Mouse (Mus musculus) MEL (cell line): Measurements from ENCODE around the gene Fgb. TPM values are rescaled to one million over a fixed set of nuclear protein-coding genes. Genes with fewer than 3 reads are reported as not detected.

Source experiments
- DNase-seq: peaks from one replicate; pipeline ENCODE4 v3.0.0; 2011; ENCODE audit warnings: low read depth, low spot score
- H3K27ac ChIP-seq: 2 replicates; pipeline ENCODE4 v1.5.1; 2012; ENCODE audit warnings: low read depth, mild to moderate bottlenecking, control low read depth, low read length, moderate library complexity; ENCODE audit not compliant: control insufficient read depth
- H3K27me3 ChIP-seq, 2 experiments: fragments of 150-350 bp in 1 of 2; sonication (generic) in 1 of 2; 2 replicates each; pipeline ENCODE4 v1.6.1; 2012; ENCODE audit warnings: low read length in 2 of 2, mild to moderate bottlenecking in 2 of 2, improper control_type of control experiment in 1 of 2, moderate library complexity in 1 of 2; ENCODE audit not compliant: insufficient read depth in 2 of 2, control insufficient read depth in 1 of 2
- H3K36me3 ChIP-seq, 2 experiments: 2 replicates each; pipeline ENCODE4 v1.6.1; 2012 to 2014; ENCODE audit warnings: low read length in 2 of 2, improper control_type of control experiment in 1 of 2, inconsistent platforms in 1 of 2, mild to moderate bottlenecking in 1 of 2; ENCODE audit not compliant: insufficient read depth in 2 of 2, control insufficient read depth in 1 of 2
- H3K4me1 ChIP-seq, 2 experiments: fragments of 150-350 bp in 1 of 2; sonication (generic) in 1 of 2; 2 replicates each; pipeline ENCODE4 v1.6.1; 2012; ENCODE audit warnings: low read length in 2 of 2, improper control_type of control experiment in 1 of 2, mild to moderate bottlenecking in 1 of 2; ENCODE audit not compliant: insufficient read depth in 2 of 2, control insufficient read depth in 1 of 2
- H3K4me3 ChIP-seq, 2 experiments: fragments of 150-350 bp in 1 of 2; sonication (generic) in 1 of 2; 2 replicates each; pipeline ENCODE4 v1.5.1; 2012; ENCODE audit warnings: low read depth in 2 of 2, low read length in 2 of 2, mild to moderate bottlenecking in 2 of 2, moderate library complexity in 2 of 2, control low read depth in 1 of 2, improper control_type of control experiment in 1 of 2; ENCODE audit not compliant: control insufficient read depth in 1 of 2, insufficient read depth in 1 of 2
- H3K79me2 ChIP-seq: 2 replicates; pipeline ENCODE4 v1.6.1; 2012; ENCODE audit warnings: mild to moderate bottlenecking, low read length, moderate library complexity; ENCODE audit not compliant: control insufficient read depth, poor library complexity, insufficient read depth
- H3K9ac ChIP-seq: 2 replicates; pipeline ENCODE4 v1.6.1; 2012; ENCODE audit warnings: low read depth, mild to moderate bottlenecking, control low read depth, low read length, moderate library complexity; ENCODE audit not compliant: control insufficient read depth, poor library complexity, severe bottlenecking
- H3K9me3 ChIP-seq: fragments of 150-350 bp; sonication (generic); replicated peaks from 2 replicates; pipeline ENCODE4 v1.6.1; 2012; ENCODE audit warnings: mild to moderate bottlenecking, low read length, improper control_type of control experiment, moderate library complexity; ENCODE audit not compliant: insufficient read depth
- E2F4 ChIP-seq: IDR thresholded peaks from 2 replicates; pipeline ENCODE4 v1.6.1; 2011; ENCODE audit warnings: low read depth, low read length, improper control_type of control experiment, borderline replicate concordance
- ELF1 ChIP-seq: IDR thresholded peaks from 2 replicates; pipeline ENCODE4 v1.6.1; 2014; ENCODE audit warnings: low read depth, mild to moderate bottlenecking, inconsistent platforms, low read length, improper control_type of control experiment, moderate library complexity
- EP300 ChIP-seq, 2 experiments: IDR thresholded peaks; 2 replicates each; pipeline ENCODE4 v1.6.1; 2011; ENCODE audit warnings: improper control_type of control experiment in 2 of 2, low read length in 2 of 2, low read depth in 1 of 2, mild to moderate bottlenecking in 1 of 2
- ETS1 ChIP-seq: IDR thresholded peaks from 2 replicates; pipeline ENCODE4 v1.6.1; 2012; ENCODE audit warnings: low read depth, mild to moderate bottlenecking, inconsistent platforms, low read length, improper control_type of control experiment, moderate library complexity
- GABPA ChIP-seq: IDR thresholded peaks from 2 replicates; pipeline ENCODE4 v1.6.1; 2012; ENCODE audit warnings: low read depth, mild to moderate bottlenecking, inconsistent platforms, low read length, improper control_type of control experiment, moderate library complexity
- HCFC1 ChIP-seq: IDR thresholded peaks from 2 replicates; pipeline ENCODE4 v1.6.1; 2012; ENCODE audit warnings: low read depth, mild to moderate bottlenecking, inconsistent platforms, low read length, improper control_type of control experiment, moderate library complexity
- MAX ChIP-seq: IDR thresholded peaks from 2 replicates; pipeline ENCODE4 v1.6.1; 2011; ENCODE audit warnings: low read length, improper control_type of control experiment
- MAZ ChIP-seq: IDR thresholded peaks from 2 replicates; pipeline ENCODE4 v1.6.1; 2012; ENCODE audit warnings: low read depth, mild to moderate bottlenecking, inconsistent platforms, low read length, improper control_type of control experiment
- MEF2A ChIP-seq: IDR thresholded peaks from 2 replicates; pipeline ENCODE4 v1.6.1; 2014; ENCODE audit warnings: low read depth, mild to moderate bottlenecking, inconsistent platforms, low read length, improper control_type of control experiment; ENCODE audit not compliant: poor library complexity, insufficient replicate concordance, severe bottlenecking; ENCODE audit errors: extremely low read depth
- MXI1 ChIP-seq: IDR thresholded peaks from 2 replicates; pipeline ENCODE4 v1.6.1; 2011; ENCODE audit warnings: mild to moderate bottlenecking, low read depth, low read length, improper control_type of control experiment
- MYC ChIP-seq: IDR thresholded peaks from 2 replicates; pipeline ENCODE4 v1.6.1; 2011; ENCODE audit warnings: low read depth, mild to moderate bottlenecking, low read length, improper control_type of control experiment, moderate library complexity
- NELFE ChIP-seq: IDR thresholded peaks from 2 replicates; pipeline ENCODE4 v1.6.1; 2011; ENCODE audit warnings: low read depth, low read length, improper control_type of control experiment
- POLR2AphosphoS2 ChIP-seq: IDR thresholded peaks from 2 replicates; pipeline ENCODE4 v1.6.1; 2011; ENCODE audit warnings: low read length, improper control_type of control experiment
- POLR2AphosphoS5 ChIP-seq: IDR thresholded peaks from 2 replicates; pipeline ENCODE4 v1.6.1; 2012; ENCODE audit warnings: low read depth, borderline replicate concordance, mild to moderate bottlenecking, inconsistent platforms, low read length, moderate library complexity, mixed read lengths
- RCOR1 ChIP-seq: IDR thresholded peaks from 2 replicates; pipeline ENCODE4 v1.6.1; 2012; ENCODE audit warnings: low read depth, mild to moderate bottlenecking, inconsistent platforms, low read length, improper control_type of control experiment
- TAL1 ChIP-seq: IDR thresholded peaks from 2 replicates; pipeline ENCODE4 v1.6.1; 2012; ENCODE audit warnings: mild to moderate bottlenecking, inconsistent platforms, low read length, moderate library complexity, mixed read lengths
- TCF12 ChIP-seq: IDR thresholded peaks from 2 replicates; pipeline ENCODE4 v1.6.1; 2014; ENCODE audit warnings: low read depth, mild to moderate bottlenecking, inconsistent platforms, low read length, improper control_type of control experiment, moderate library complexity
- UBTF ChIP-seq: IDR thresholded peaks from 2 replicates; pipeline ENCODE4 v1.6.1; 2012; ENCODE audit warnings: low read depth, mild to moderate bottlenecking, inconsistent platforms, low read length, improper control_type of control experiment, moderate library complexity, borderline replicate concordance; ENCODE audit not compliant: insufficient read depth
- USF2 ChIP-seq, 2 experiments: IDR thresholded peaks; 2 replicates each; pipeline ENCODE4 v1.6.1; 2011 to 2012; ENCODE audit warnings: improper control_type of control experiment in 2 of 2, low read length in 2 of 2, borderline replicate concordance in 1 of 2, inconsistent platforms in 1 of 2, low read depth in 1 of 2, mild to moderate bottlenecking in 1 of 2; ENCODE audit not compliant: insufficient read depth in 1 of 2
- polyA plus RNA-seq, 2 experiments: library from polyadenylated mRNA; stranded (reverse) in 1 of 2; unstranded in 1 of 2; fragments of >175 nt in 1 of 2; fragments of >200 nt in 1 of 2; gene quantifications; 2 replicates each; pipeline versions ENCODE4 v1.2.1 to v1.2.4; 2012; ENCODE audit warnings: low replicate concordance in 2 of 2, low read depth in 1 of 2; ENCODE audit not compliant: insufficient read length in 2 of 2, insufficient read depth in 1 of 2, missing spikeins in 1 of 2
- total RNA-seq: library from RNA; depleted of rRNA; stranded (reverse); fragments of 300-350 nt; gene quantifications from 2 replicates; pipeline ENCODE4 v1.2.3, GENCODE M21; 2012

The Fgb gene
- total and polyA plus RNA-seq, 3 experiments, result not detected

DNA sequence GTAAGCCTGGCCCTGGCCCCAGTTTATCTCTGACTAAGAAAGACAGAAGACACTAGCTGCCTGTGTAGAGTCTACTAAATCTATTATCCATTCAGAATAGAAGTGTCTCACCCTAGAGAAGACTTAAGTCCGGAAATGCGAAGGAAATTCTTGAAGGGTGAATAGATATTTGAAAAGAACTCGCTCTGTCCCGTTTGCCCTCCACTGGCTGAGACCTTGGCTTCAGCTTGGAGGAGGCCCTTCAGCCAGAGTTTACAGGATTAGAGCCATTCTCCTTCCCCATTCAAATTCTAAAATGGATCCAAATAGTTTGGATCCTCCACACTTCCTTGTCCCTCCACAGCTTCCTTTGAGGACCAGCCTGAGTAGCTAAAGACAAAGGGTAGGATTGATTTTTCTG is 19.3 kb downstream of the Fgb start:
- H3K27ac ChIP-seq, result no peak overlapping the region
- no peak for TF ChIP-seq TAL1
- no peak for TF ChIP-seq TCF12
- TF ChIP-seq ETS1, result no peak
- no peak for TF ChIP-seq EP300 (IDR thresholded peaks at IDR 0.05; ENCODE audit: low read depth in 1 of 2, low read length in 2 of 2)
- TF ChIP-seq MAZ, result no peak
- TF ChIP-seq ELF1, result no peak
- no peak for TF ChIP-seq USF2 (IDR thresholded peaks at IDR 0.05; ENCODE audit: borderline replicate concordance in 1 of 2, insufficient read depth in 1 of 2, low read depth in 1 of 2, low read length in 2 of 2)
- TF ChIP-seq MXI1, result no peak
- TF ChIP-seq POLR2AphosphoS5, result no peak
- TF ChIP-seq E2F4, result no peak
- no peak for TF ChIP-seq MAX
- TF ChIP-seq UBTF, result no peak
- no peak for TF ChIP-seq MEF2A
- TF ChIP-seq MYC, result no peak
- no peak for TF ChIP-seq POLR2AphosphoS2
- no peak for TF ChIP-seq HCFC1
- no peaks in the 10 kb centered on the region for H3K36me3 ChIP-seq
- H3K27me3 ChIP-seq, result no peaks in the 10 kb centered on the region
- H3K9me3 ChIP-seq, result no peaks in the 10 kb centered on the region
- no peak overlapping the region for H3K4me3 ChIP-seq
- DNase-seq, result no peak
- no peak overlapping the region for H3K9ac ChIP-seq
- H3K4me1 ChIP-seq, result no peaks in the 10 kb centered on the region
- H3K79me2 ChIP-seq, result no peaks in the 10 kb centered on the region

DNA sequence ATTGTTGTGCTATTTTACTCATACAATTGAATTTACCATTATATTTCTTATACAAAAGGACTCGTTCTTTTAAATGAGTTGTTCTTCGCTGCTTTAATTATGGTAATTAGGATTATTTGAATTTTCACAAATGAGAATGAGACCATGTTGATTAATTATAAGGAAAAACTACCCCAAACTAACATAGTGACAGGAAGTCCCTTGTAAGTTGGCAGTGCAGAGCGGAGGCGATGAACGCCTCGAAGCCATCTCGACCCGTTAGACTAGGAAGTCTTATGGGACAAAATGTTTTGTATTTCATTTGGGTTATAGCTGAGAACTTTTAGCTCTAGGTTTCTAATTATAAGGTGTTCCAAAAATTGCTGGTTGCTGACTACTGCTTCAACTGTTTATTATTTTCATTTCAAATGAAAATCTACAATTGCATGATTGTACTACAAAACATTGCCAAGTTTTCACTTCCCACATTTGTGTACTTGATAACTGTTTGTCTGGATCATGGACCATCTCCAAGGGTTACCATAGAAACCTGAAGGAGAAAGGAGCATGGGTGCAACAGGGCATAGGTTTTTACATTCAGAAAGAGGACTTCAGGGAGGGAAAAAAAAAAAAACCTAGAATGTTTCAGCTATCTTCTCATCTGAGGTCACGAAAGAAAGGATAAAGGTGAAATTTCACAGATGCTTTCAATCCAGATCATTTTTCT is 22.0 kb downstream of the Fgb start:
- TF ChIP-seq TAL1, result no peak
- no peak for TF ChIP-seq MXI1
- TF ChIP-seq GABPA, result no peak
- TF ChIP-seq UBTF, result no peak
- no peak for TF ChIP-seq RCOR1
- no peak for TF ChIP-seq POLR2AphosphoS2
- no peak for TF ChIP-seq NELFE
- TF ChIP-seq HCFC1, result no peak
- no peak for TF ChIP-seq MAZ
- TF ChIP-seq, all 39 proteins: peak for 0
- H3K36me3 ChIP-seq, result no peaks in the 10 kb centered on the region
- no peak overlapping the region for H3K27ac ChIP-seq
- DNase-seq, result no peak
- H3K9ac ChIP-seq, result no peak overlapping the region
- H3K79me2 ChIP-seq, result no peaks in the 10 kb centered on the region
- H3K4me3 ChIP-seq, result no peak overlapping the region
- H3K4me1 ChIP-seq, result no peaks in the 10 kb centered on the region
- H3K27me3 ChIP-seq, result no peaks in the 10 kb centered on the region
- H3K9me3 ChIP-seq, result no peaks in the 10 kb centered on the region
